Mouse (Mus musculus) neural tube, embryonic 11.5 days (tissue): ENCODE data around the gene Inf2. TPM values are rescaled to one million over a fixed set of nuclear protein-coding genes. Genes with fewer than 3 reads are reported as not detected.
A peak's percentile ranks its signal among the peaks of the same experiment; 100 is the strongest.

Experiments used
- ATAC-seq: fragments of 200-750 bp; cut with Nextera tagmentation; 2 replicates; pipeline ENCODE4 v1.8.0; 2017; ENCODE audit warnings: moderate number of reproducible peaks, mild to moderate bottlenecking, moderate TSS enrichment, moderate library complexity; ENCODE audit not compliant: insufficient read depth, low FRiP score, low TSS enrichment
- DNase-seq: peaks from one replicate; pipeline ENCODE4 v3.0.0-alpha.2; 2015; ENCODE audit warnings: low spot score
- H3K27ac ChIP-seq: fragments of 300-500 bp; sonication (generic); 2 replicates; pipeline ENCODE4 v1.5.1; 2014; ENCODE audit warnings: low read depth, mild to moderate bottlenecking, low read length
- H3K27me3 ChIP-seq: fragments of 300-500 bp; sonication (generic); 2 replicates; pipeline ENCODE4 v1.6.1; 2014; ENCODE audit warnings: mild to moderate bottlenecking, low read length, mixed read lengths; ENCODE audit not compliant: control insufficient read depth, insufficient read depth
- H3K36me3 ChIP-seq: fragments of 300-500 bp; sonication (generic); 2 replicates; pipeline ENCODE4 v1.6.1; 2014; ENCODE audit warnings: mild to moderate bottlenecking, low read length, moderate library complexity, mixed read lengths; ENCODE audit not compliant: control insufficient read depth, insufficient read depth
- H3K4me1 ChIP-seq: fragments of 300-500 bp; sonication (generic); 2 replicates; pipeline ENCODE4 v1.6.1; 2014; ENCODE audit warnings: low read length, mixed read lengths; ENCODE audit not compliant: control insufficient read depth, insufficient read depth
- H3K4me2 ChIP-seq: fragments of 300-500 bp; sonication (generic); 2 replicates; pipeline ENCODE4 v1.6.1; 2014; ENCODE audit warnings: low read depth, mild to moderate bottlenecking, moderate library complexity
- H3K4me3 ChIP-seq: fragments of 300-500 bp; sonication (generic); 2 replicates; pipeline ENCODE4 v1.5.1; 2014; ENCODE audit warnings: low read depth, low read length
- H3K9ac ChIP-seq: fragments of 300-500 bp; sonication (generic); 2 replicates; pipeline ENCODE4 v1.6.1; 2014; ENCODE audit warnings: mild to moderate bottlenecking, low read length
- H3K9me3 ChIP-seq: fragments of 300-500 bp; sonication (generic); 2 replicates; pipeline ENCODE4 v1.6.1; 2016; ENCODE audit warnings: low read length; ENCODE audit not compliant: control insufficient read depth
- whole genome bisulfite sequencing: fragments of 180-500 bp; shearing (Covaris S2); extraction: QIAGEN DNeasy Blood & Tissue Kit; methylation state at CpG from one replicate; pipeline ENCODE4 v1.1.7; 2014; 5-methylcytosine and 5-hydroxymethylcytosine counted together
- polyA plus RNA-seq: library from polyadenylated mRNA; unstranded; fragments of >200 nt; fragmentation: Nextera tagmentation; extraction: Ambion mirVana; gene quantifications from 2 replicates; pipeline ENCODE4 v1.2.1, GENCODE M21; 2014

Gene Inf2
- polyA plus RNA-seq, 1 experiment from 2014 or later, result 1.9 TPM

DNA sequence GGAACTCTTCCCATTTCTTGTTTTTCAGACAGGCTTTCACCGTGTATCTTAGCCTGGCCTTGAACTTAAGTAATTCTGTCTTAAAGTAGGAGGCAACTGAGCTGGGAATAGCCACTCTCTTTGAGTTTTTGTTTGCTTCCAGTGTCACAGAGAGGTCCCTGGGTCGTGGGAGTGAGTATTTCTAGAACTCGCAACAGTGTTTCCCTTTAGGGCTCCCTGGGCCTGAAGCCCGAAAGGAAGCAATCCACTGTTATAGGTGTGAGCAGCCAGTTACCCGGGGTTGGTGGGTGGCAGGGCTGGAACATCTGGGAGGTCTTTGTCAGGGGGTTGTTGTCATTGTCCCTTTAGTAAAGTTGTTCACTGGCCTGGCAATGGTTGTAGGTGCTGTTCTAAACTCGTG lies 57.6 kb downstream of the Inf2 start:
- WGBS, result 62% methylated on average over 6 of the region's 6 CpGs
- Histone ChIP-seq H3K9ac (peak overlapping the region; percentile 10; the same call in 1 of the 2 replicates), H3K36me3 (0 out of 2 replicates have a peak, but pooled peaks cover 2% of the 10 kb centered on the region), H3K4me3 (peak overlapping the region; percentile 76), H3K27me3 (no peaks in the 10 kb centered on the region), H3K4me1 (peaks cover 12% of the 10 kb centered on the region), H3K27ac (no peak overlapping the region), H3K9me3 (no peaks in the 10 kb centered on the region), H3K4me2 (peak overlapping the region; percentile 95)
- no peak for DNase-seq
- ATAC-seq, result no peak

DNA sequence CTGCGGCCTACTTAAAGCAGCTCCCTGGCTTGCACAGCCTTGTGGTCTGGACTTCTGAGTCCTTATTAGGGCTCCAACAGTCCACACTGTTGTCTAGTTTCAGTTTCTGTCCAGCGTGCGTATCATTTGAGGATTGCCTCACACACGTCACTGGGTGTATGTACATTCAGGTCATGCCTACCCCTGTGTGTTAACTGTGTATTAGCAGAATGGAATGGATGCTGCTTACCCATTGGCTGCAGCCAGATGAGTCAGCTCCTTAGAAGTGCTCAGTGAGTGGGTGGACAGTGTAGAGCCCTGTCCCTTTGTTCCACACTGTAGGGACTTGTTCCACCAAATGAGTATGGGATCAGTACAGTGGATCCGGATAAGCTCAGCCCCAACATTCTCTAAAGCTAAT lies 59.5 kb downstream of the Inf2 start:
- peaks cover 12% of the 10 kb centered on the region for H3K4me1 ChIP-seq
- no peak overlapping the region for H3K4me2 ChIP-seq
- WGBS, result 96% methylated on average over 5 of the region's 5 CpGs
- DNase-seq (no peak), ATAC-seq (no peak)
- H3K9me3 ChIP-seq, result no peaks in the 10 kb centered on the region
- H3K36me3 ChIP-seq, result 0 out of 2 replicates have a peak, but pooled peaks cover 2% of the 10 kb centered on the region
- H3K27me3 ChIP-seq, result no peaks in the 10 kb centered on the region
- H3K4me3 ChIP-seq, result no peak overlapping the region
- H3K9ac ChIP-seq, result no peak overlapping the region
- no peak overlapping the region for H3K27ac ChIP-seq

- Histone ChIP-seq H3K27me3 (no peaks in the 10 kb centered on the region), H3K36me3 (peaks cover 26% of the 10 kb centered on the region), H3K27ac (no peak overlapping the region), H3K4me2 (no peak overlapping the region), H3K9ac (no peak overlapping the region), H3K9me3 (no peaks in the 10 kb centered on the region), H3K4me3 (no peak overlapping the region), H3K4me1 (peaks cover 6% of the 10 kb centered on the region; the same call in 1 of the 2 replicates)
- ATAC-seq (no peak), DNase-seq (no peak)
- 90% methylated on average over 5 of the region's 5 CpGs for WGBS
Observed at GRCm38 (mm10) chr12:112651778-112652439, 63.3 kb downstream of the Inf2 start.

DNA sequence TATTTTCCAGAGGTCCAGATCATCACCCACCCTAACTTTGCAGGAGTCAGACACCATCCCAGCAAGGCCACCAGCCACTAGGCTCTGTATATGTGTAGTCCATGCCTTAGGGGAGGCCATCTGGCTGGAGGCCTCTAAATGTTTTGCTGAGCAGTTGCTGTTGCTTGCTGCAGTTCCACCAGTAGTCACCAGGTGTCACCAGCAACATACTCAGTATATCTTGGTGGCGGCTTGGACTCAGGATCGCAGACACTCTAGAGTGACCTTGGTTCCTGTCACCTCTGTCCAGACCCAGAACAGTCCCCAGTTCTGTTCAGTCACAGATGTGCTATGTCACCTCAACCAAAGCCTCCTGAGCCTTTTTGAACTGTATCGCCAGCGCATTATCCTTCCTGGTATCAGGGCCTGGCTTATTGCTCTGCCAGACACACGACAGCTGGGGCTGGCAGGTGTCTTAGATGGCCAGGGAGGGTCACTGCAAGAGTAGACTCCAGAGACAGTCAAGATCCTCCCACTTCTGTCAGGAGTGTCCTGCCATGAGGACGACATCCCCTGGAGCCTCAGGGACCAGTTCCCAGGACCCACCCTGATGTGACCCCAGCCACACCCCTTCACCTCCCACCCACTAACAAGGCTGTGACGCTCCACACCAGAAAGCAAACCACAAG lies 64.7 kb downstream of the Inf2 start:
- Histone ChIP-seq H3K4me1 (peaks cover 6% of the 10 kb centered on the region; the same call in 1 of the 2 replicates), H3K36me3 (peaks cover 34% of the 10 kb centered on the region), H3K4me3 (no peak overlapping the region), H3K9ac (no peak overlapping the region), H3K9me3 (no peaks in the 10 kb centered on the region), H3K27ac (peak overlapping the region; percentile 27; the same call in 1 of the 2 replicates), H3K27me3 (no peaks in the 10 kb centered on the region), H3K4me2 (no peak overlapping the region)
- DNase-seq, result peak; percentile 86
- 58% methylated on average over 7 of the region's 7 CpGs for WGBS
- peak; percentile 48; the same call in 1 of the 2 replicates for ATAC-seq

GRCm38 (mm10) chr12:112654076-112654475 lies 65.5 kb downstream of the Inf2 start:
- 85% methylated on average over 5 of the region's 5 CpGs for WGBS
- Histone ChIP-seq H3K4me3 (no peak overlapping the region), H3K36me3 (peaks cover 40% of the 10 kb centered on the region), H3K9me3 (no peaks in the 10 kb centered on the region), H3K4me1 (peaks cover 6% of the 10 kb centered on the region; the same call in 1 of the 2 replicates), H3K4me2 (no peak overlapping the region), H3K27ac (peak overlapping the region; percentile 27; the same call in 1 of the 2 replicates), H3K27me3 (no peaks in the 10 kb centered on the region), H3K9ac (no peak overlapping the region)
- DNase-seq, result no peak
- ATAC-seq, result no peak

DNA sequence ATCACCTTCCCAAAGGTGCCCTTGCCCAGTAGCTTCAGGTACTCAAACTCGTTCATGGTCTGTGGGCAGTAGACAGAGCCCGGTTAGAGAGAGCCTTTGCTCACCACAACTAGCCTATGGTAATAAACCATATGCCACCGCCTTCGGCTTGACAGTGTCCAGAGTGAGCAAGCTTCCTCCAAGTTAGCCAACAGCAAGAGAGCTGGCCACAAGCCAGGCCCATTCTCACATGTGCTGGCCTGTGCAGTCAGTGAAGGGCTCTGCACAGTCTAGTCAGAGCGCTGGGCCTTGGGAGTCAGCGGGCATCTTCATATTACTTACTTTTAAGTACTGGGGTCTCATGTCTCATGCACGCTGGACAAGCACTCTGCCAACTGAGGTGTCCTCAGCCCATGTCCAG lies 70.0 kb downstream of the Inf2 start:
- Histone ChIP-seq H3K36me3 (peaks cover 42% of the 10 kb centered on the region), H3K4me3 (no peak overlapping the region), H3K4me1 (peaks cover 33% of the 10 kb centered on the region), H3K27ac (no peak overlapping the region; the same call in 1 of the 2 replicates), H3K27me3 (no peaks in the 10 kb centered on the region), H3K4me2 (no peak overlapping the region), H3K9ac (no peak overlapping the region), H3K9me3 (no peaks in the 10 kb centered on the region)
- ATAC-seq, result no peak
- DNase-seq, result no peak
- WGBS, result 93% methylated on average over 7 of the region's 7 CpGs

DNA sequence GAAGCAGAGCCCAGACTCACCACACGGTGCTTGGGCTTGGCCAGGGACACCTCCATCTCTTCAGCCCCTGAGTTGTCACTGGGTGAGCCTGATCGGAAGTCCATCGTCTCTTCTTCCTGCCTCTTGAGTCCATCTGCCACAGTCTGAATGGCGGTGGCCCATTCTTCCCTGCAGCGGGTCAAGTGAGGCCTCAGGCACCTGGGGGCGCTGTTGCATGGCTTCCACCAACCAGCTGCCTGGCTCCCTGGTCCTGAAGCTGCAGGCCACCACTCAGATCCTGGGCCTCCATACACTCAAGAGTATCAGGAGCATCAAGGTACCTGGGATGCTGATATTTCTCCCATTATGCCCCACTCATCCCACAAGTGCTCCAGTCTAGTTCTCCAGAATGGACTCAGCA lies 70.5 kb downstream of the Inf2 start:
- no peaks in the 10 kb centered on the region for H3K9me3 ChIP-seq
- WGBS, result 85% methylated on average over 6 of the region's 6 CpGs
- H3K36me3 ChIP-seq, result peaks cover 39% of the 10 kb centered on the region
- H3K27ac ChIP-seq, result no peak overlapping the region
- no peak overlapping the region for H3K9ac ChIP-seq
- H3K27me3 ChIP-seq, result no peaks in the 10 kb centered on the region
- peaks cover 35% of the 10 kb centered on the region for H3K4me1 ChIP-seq
- ATAC-seq (no peak), DNase-seq (no peak)
- H3K4me2 ChIP-seq, result no peak overlapping the region
- H3K4me3 ChIP-seq, result no peak overlapping the region

DNA sequence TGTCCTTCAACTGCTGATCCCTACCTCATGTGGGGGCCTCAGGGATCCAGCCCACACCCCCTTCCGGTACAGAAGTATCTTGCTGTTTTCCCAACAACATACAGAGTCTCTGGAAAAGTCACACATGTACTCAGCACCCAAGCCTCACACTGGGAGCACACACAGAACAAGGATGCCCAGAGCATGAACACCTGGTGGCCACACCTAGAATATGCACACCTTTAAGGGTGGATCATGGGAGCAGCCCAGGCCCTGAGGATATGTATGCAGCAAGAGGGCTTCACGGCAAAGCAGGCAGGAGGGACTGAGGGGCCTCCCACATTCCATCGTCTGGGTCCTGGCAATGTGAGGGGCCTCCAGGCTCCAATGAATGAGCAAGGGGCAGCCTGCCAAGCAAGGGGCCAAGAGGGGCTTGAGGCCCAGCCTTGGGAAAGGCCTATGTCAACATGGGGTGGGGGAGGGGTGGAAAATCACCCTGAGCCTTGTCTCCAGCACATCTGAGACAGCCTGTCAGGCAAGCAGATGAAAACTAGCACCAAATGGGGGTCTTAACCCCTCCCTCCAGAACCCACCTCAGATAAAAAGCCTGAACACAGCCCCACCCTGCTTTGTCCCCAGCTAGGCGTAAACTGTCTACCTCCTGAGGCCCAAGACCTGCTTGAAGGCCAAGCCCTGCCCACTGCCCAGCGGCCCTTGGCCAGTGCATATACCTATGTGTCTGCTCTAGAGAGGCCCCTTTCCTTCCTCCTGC lies 72.2 kb downstream of the Inf2 start:
- ATAC-seq (peak; percentile 25), DNase-seq (peak; percentile 78)
- Histone ChIP-seq H3K4me2 (no peak overlapping the region), H3K27me3 (no peaks in the 10 kb centered on the region), H3K9me3 (no peaks in the 10 kb centered on the region), H3K9ac (0 out of 2 replicates have a peak overlapping the region, but pooled peaks have one; percentile 18), H3K4me1 (peaks cover 50% of the 10 kb centered on the region), H3K27ac (peak overlapping the region; percentile 73), H3K36me3 (peaks cover 27% of the 10 kb centered on the region), H3K4me3 (0 out of 2 replicates have a peak overlapping the region, but pooled peaks have one; percentile 4)
- 40% methylated on average over 5 of the region's 5 CpGs for WGBS
